Mouse (Mus musculus) spleen, adult 2 months (tissue): ENCODE results near the gene Cct7.

Experiments
- CTCF ChIP-seq: fragments of 200-500 bp; IDR thresholded peaks from 2 replicates; pipeline ENCODE4 v1.5.1; 2011; ENCODE audit warnings: mild to moderate bottlenecking, inconsistent platforms; ENCODE audit not compliant: insufficient read depth, insufficient read length, insufficient replicate concordance; ENCODE audit errors: extremely low read depth
- POLR2A ChIP-seq: fragments of 200-500 bp; IDR thresholded peaks from 2 replicates; pipeline ENCODE4 v1.6.1; 2011; ENCODE audit warnings: low read depth, low read length, inconsistent platforms

GRCm38 (mm10) chr6:85511286-85512055 is 60.2 kb downstream of the Cct7 start:
- TF ChIP-seq CTCF (no peak), POLR2A (no peak)
